Mouse (Mus musculus): ENCODE measurements around the gene Plekha1.

DNA sequence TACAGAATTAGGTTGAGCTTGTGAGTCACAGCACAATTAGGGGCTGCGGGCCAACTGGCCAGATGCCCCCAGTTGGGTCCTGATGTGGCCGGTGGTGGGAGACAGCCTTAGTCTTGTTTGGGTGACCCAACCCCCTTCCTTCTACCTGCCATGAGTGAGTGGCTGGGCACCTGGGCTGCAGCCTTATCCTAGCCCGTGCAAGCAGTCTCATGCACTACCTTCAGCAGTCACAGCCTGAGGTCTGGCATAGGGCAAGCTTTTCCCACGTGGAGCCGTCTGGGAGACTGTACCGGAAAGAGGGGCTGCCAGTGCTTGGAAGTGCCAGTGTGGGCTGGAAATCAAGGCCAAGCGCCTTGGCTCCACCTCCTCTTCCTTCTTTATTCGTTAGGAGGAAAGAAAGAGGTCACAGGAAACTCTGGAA is 83.8 kb downstream of the Plekha1 start:
- no peak for TF ChIP-seq POLR2A (IDR thresholded peaks at IDR 0.05; ENCODE audit: control insufficient read depth, low read depth, low read length)
- no peak for TF ChIP-seq CTCF (IDR thresholded peaks at IDR 0.05; ENCODE audit: control insufficient read depth, insufficient read depth, insufficient replicate concordance, low read depth, low read length)
